Mouse (Mus musculus) brain, embryonic 18.5 days (tissue): ENCODE results near the gene Usp31.

Experiments used
- DNase-seq: peaks from one replicate; pipeline ENCODE4 v3.0.0-alpha.2; 2012; ENCODE audit warnings: low read depth, low spot score

Gene Usp31

GRCm38 (mm10) chr7:121707073-121707667 lies at the start of gene Usp31:
TSS of gene Usp31 (minus strand) at chr7:121707253.
- peak; percentile 96 for DNase-seq

- no peak for DNase-seq
Measured at GRCm38 (mm10) chr7:121754748-121755147, 47.7 kb upstream of the Usp31 start.

DNA sequence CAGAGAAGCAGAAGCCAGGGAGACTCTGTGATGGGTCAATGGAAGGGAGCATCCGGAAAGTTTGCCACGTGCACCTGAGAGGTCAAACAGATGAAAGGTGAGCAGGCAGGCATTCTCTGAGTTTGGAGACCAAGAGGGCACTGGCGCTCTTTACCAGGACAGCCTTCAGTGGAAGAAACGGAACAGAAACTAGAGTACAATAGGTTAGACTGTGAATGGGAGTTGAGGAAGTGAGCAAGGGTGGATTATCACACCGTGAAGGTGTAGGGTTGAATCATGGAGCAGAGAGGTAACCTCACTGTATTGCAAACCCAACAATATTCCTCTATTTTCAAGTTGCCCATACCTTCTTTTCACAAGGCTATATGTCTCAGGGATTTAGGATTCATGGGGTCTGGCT lies 43.2 kb upstream of the Usp31 start:
- DNase-seq, result no peak

GRCm38 (mm10) chr7:121737511-121738415 lies 30.7 kb upstream of the Usp31 start:
- DNase-seq, result no peak

DNA sequence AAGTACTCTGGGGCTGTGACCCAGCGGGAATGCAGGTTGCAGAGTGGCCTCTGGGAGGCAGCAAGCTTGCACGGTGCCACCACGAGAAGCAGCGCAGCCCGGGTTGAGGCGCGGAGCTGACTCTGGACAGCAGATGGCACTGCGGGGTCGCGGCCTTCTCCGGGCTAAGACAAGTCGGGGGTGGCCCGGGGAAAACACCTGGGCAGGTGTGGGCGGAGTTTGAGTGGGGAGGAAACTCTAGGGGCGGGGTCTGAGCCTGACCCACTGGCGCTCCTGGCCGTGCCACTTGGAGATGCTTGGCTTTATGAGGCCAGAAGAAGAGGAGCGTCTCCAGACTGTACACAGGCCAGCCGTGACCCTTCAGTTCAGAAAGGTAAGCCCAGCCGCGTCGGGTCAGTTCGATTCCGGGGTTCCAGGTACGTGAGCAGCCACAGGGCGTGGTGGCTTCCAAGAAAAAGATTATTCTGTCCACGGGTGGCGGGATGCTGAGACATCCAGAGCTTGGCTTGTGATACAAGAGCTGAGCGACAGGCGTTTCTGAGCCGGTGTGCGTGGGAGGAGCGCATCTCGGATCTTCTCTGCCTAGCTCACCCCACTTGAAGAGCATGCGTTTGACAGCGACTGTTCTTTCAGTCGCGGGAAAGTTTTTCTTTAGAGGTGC lies 27.2 kb upstream of the Usp31 start, which contains the start of gene Scnn1g:
TSS of gene Scnn1g (plus strand) at position 309 of the 661 bp plus-strand sequence.
- DNase-seq, result peak; percentile 47

DNA sequence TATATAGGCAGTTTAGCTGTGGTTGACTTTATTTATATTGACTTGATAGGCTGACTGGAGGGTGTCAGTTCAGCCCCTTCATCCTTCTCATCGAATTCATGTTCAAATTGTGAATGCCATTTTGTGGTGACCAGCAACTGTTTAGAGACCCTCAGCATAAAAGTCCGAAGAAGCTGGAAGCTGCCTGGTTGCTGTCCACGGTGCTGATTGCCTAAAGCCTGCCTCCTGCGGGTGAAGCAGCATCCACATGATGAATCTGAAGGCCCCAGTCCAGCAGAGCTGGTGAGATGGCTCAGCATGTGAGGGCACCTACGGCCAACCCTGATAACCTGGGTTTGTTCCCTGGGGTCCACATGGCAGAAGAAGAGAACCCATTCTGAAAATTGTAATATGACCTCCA lies 23.2 kb upstream of the Usp31 start:
- no peak for DNase-seq

DNA sequence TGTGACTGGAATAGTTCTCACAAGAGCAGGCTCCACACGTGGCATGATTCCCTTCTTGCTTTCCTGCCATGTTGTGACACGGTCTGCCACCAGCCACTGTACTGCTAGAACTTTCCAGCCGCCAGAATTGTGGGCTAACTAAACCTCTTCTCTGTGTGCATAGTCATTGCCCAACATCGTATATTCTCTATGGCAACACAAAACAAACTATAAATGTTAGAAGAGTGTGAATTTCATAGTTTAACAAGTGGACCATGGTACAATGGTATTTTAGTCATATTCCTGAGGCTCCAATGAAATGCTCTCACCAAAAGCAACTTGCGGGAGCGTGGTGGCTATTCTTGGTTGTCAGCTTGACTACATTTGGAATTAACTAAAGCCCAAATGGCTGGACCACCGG lies 10.0 kb upstream of the Usp31 start:
- DNase-seq, result no peak

- DNase-seq, result no peak
Measured at GRCm38 (mm10) chr7:121711171-121711570, 4.1 kb upstream of the Usp31 start.

- no peak for DNase-seq
Measured at GRCm38 (mm10) chr7:121706411-121707072, 511 bp downstream of the Usp31 start.

- DNase-seq, result no peak
Measured at GRCm38 (mm10) chr7:121705051-121705450, 2.0 kb downstream of the Usp31 start.

DNA sequence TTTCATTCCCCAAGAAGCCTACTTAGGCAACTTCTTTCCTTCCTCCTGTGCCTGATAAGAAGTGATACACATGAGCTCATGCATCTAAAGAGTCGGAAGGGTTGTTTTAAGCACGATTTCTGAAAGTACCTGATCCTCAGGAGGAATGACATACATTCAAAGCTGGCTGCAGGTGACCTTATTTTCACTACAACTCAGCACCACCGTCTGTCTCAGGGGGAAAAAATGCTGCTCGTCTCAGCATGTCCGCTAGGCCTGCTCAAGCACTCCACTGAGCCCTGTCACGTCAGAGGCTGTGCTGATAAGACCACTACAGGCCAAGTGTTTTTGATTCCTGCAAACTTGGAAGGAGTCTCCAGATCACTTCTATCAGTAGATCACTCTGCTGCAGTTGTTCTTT lies 5.1 kb downstream of the Usp31 start:
- no peak for DNase-seq

DNA sequence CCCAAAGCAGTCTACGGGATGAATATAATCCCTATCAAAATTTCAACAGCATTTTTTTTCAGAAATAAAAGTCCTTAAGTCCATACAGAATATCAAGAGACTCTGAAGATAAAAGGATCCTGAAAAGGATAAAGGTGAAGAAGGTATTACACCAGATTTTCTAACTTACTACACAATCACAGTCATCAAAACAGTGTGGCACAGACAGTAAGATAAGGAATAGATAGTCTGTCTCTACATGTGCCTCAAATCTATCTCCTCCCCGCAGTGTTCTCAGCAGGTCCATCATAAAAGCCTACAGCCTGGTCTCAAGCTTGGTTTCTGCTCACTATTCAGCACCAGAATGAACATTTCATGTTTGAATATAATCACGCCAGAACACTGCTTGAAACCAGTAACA lies 6.6 kb downstream of the Usp31 start:
- no peak for DNase-seq

- DNase-seq, result no peak
Measured at GRCm38 (mm10) chr7:121699218-121699617, 7.8 kb downstream of the Usp31 start.

GRCm38 (mm10) chr7:121697574-121697973 lies 9.5 kb downstream of the Usp31 start:
- DNase-seq, result no peak

DNA sequence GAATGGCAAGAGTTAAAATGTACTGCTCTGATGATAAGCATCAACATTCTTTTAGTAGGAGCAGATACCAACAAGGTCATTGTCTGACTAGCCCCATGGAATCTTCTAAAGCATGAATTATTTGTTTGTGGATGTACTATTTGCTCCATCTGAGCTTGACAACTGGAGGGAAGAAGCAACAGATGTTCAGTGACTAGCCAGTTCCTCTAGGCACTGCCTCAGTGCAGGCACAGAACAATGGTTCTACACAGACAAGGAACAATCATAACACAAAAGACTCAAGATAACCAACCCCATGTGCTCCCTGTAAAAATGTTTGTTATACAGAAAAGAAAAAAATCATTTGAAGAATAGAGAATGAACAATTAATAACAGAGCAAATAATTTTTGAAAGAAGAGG lies 9.9 kb downstream of the Usp31 start:
- no peak for DNase-seq

- DNase-seq, result no peak
Measured at GRCm38 (mm10) chr7:121691803-121692202, 15.2 kb downstream of the Usp31 start.

DNA sequence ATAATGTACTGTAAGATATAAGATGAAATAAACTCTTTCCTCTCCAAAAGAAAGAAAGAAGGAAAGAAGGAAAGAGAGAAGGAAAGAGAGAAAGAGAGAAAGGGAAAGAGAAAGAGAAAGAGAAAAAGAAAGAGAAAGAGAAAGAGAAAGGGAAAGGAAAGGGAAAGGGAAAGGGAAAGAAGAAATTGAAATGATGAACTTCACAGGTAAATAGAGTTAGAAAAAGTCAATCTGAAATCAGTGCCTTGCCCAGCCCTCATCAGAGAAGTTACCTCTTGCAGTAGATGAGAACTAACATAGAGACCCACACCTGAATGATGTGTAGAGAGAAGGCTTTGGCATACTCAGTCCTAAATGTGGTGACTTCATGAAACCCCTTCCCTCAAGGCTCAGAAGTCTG lies 17.7 kb downstream of the Usp31 start:
- DNase-seq, result no peak

GRCm38 (mm10) chr7:121685140-121685984 lies 21.7 kb downstream of the Usp31 start:
- DNase-seq, result no peak

DNA sequence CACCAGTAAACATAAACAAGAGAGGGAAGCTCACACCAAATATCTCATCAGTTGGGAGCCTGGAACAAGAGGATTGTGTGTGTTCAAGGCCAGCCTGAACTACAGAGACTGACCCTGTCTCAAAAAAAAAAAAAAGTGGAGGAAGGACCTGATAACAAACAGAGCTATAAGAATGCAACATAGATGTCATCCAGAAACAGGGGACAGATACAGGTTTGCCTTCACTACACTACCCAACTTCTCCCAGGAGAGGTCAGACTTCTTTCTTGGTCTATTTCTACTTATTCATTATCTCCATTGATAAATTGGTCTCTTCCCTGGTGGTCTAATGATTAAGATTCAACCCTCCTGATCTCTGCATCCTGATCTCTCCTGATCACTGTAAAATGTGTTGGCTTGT lies 25.9 kb downstream of the Usp31 start:
- DNase-seq, result no peak

- DNase-seq, result peak; percentile 6
Measured at GRCm38 (mm10) chr7:121677105-121677753, 29.8 kb downstream of the Usp31 start.
